Mouse (Mus musculus) limb, embryonic 13.5 days (tissue): ENCODE data around the gene Arl15. TPM values are rescaled to one million over a fixed set of nuclear protein-coding genes. Genes with fewer than 3 reads are reported as not detected.

ENCODE experiments used
- ATAC-seq: fragments of 200-750 bp; cut with Nextera tagmentation; 2 replicates; pipeline ENCODE4 v1.8.0; 2017; ENCODE audit warnings: low read depth, moderate number of reproducible peaks, moderate TSS enrichment; ENCODE audit not compliant: low FRiP score
- H3K27ac ChIP-seq: fragments of 300-500 bp; sonication (generic); 2 replicates; pipeline ENCODE4 v1.5.1; 2015; ENCODE audit warnings: inconsistent platforms, mild to moderate bottlenecking, moderate library complexity
- H3K27me3 ChIP-seq: fragments of 300-500 bp; sonication (generic); 2 replicates; pipeline ENCODE4 v1.6.1; 2015; ENCODE audit warnings: mild to moderate bottlenecking, inconsistent platforms
- H3K36me3 ChIP-seq: fragments of 300-500 bp; sonication (generic); 2 replicates; pipeline ENCODE4 v1.6.1; 2015; ENCODE audit warnings: inconsistent platforms, mild to moderate bottlenecking, moderate library complexity
- H3K4me1 ChIP-seq: fragments of 300-500 bp; sonication (generic); 2 replicates; pipeline ENCODE4 v1.6.1; 2015; ENCODE audit warnings: inconsistent platforms
- H3K4me2 ChIP-seq: fragments of 300-500 bp; sonication (generic); replicated peaks from 2 replicates; pipeline ENCODE4 v1.6.1; 2015; ENCODE audit warnings: inconsistent platforms, mild to moderate bottlenecking, moderate library complexity
- H3K4me3 ChIP-seq: fragments of 300-500 bp; sonication (generic); 2 replicates; pipeline ENCODE4 v1.5.1; 2015; ENCODE audit warnings: moderate library complexity, mild to moderate bottlenecking, inconsistent platforms
- H3K9ac ChIP-seq: fragments of 300-500 bp; sonication (generic); 2 replicates; pipeline ENCODE4 v1.6.1; 2015; ENCODE audit warnings: mild to moderate bottlenecking, inconsistent platforms
- H3K9me3 ChIP-seq: fragments of 300-500 bp; sonication (generic); 2 replicates; pipeline ENCODE4 v1.6.1; 2016; ENCODE audit warnings: inconsistent platforms
- WGBS: fragments of 180-500 bp; shearing (Covaris S2); methylation state at CpG from one replicate; pipeline ENCODE4 v1.1.7; 2015; 5-methylcytosine and 5-hydroxymethylcytosine counted together
- polyA plus RNA-seq: library from polyadenylated mRNA; unstranded; fragments of >200 nt; fragmentation: Nextera tagmentation; extraction: Ambion mirVana; gene quantifications from 2 replicates; pipeline ENCODE4 v1.2.1, GENCODE M21; 2015

Gene Arl15
- polyA plus RNA-seq, 1 experiment from 2014 or later: 14.2 TPM

GRCm38 (mm10) chr13:113863688-113864087 is 69.4 kb downstream of the Arl15 start:
- no peak for ATAC-seq
- H3K4me1 ChIP-seq: peaks cover 33% of the 10 kb centered on the region
- no peak overlapping the region for H3K9ac ChIP-seq
- H3K4me3 ChIP-seq: no peak overlapping the region
- no peaks in the 10 kb centered on the region for H3K27me3 ChIP-seq
- 81% methylated on average over 10 of the region's 10 CpGs for WGBS
- no peak overlapping the region for H3K27ac ChIP-seq
- no peaks in the 10 kb centered on the region for H3K36me3 ChIP-seq
- H3K4me2 ChIP-seq: no peak overlapping the region
- H3K9me3 ChIP-seq: no peaks in the 10 kb centered on the region

GRCm38 (mm10) chr13:113864278-113864677 is 70.0 kb downstream of the Arl15 start:
- Histone ChIP-seq H3K4me3 (no peak overlapping the region), H3K27ac (no peak overlapping the region), H3K4me1 (peaks cover 27% of the 10 kb centered on the region), H3K9ac (no peak overlapping the region), H3K4me2 (no peak overlapping the region), H3K36me3 (no peaks in the 10 kb centered on the region), H3K27me3 (no peaks in the 10 kb centered on the region), H3K9me3 (no peaks in the 10 kb centered on the region)
- no peak for ATAC-seq
- 61% methylated on average over 7 of the region's 7 CpGs for WGBS

- H3K4me1 ChIP-seq: peaks cover 21% of the 10 kb centered on the region
- no peak overlapping the region for H3K9ac ChIP-seq
- no peak for ATAC-seq
- H3K36me3 ChIP-seq: no peaks in the 10 kb centered on the region
- H3K4me3 ChIP-seq: no peak overlapping the region
- no peak overlapping the region for H3K27ac ChIP-seq
- no peak overlapping the region for H3K4me2 ChIP-seq
- H3K27me3 ChIP-seq: no peaks in the 10 kb centered on the region
- no peaks in the 10 kb centered on the region for H3K9me3 ChIP-seq
- 68% methylated on average over 1 of the region's 1 CpGs for WGBS
Measured at GRCm38 (mm10) chr13:113864893-113865292, 70.6 kb downstream of the Arl15 start.

- Histone ChIP-seq H3K4me1 (peaks cover 19% of the 10 kb centered on the region), H3K27me3 (no peaks in the 10 kb centered on the region), H3K9ac (no peak overlapping the region), H3K4me2 (no peak overlapping the region), H3K36me3 (no peaks in the 10 kb centered on the region), H3K9me3 (no peaks in the 10 kb centered on the region), H3K4me3 (no peak overlapping the region), H3K27ac (0 out of 2 replicates have a peak overlapping the region, but pooled peaks have one; percentile 6)
- no peak for ATAC-seq
- 61% methylated on average over 6 of the region's 6 CpGs for WGBS
Measured at GRCm38 (mm10) chr13:113865378-113865777, 71.1 kb downstream of the Arl15 start.

DNA sequence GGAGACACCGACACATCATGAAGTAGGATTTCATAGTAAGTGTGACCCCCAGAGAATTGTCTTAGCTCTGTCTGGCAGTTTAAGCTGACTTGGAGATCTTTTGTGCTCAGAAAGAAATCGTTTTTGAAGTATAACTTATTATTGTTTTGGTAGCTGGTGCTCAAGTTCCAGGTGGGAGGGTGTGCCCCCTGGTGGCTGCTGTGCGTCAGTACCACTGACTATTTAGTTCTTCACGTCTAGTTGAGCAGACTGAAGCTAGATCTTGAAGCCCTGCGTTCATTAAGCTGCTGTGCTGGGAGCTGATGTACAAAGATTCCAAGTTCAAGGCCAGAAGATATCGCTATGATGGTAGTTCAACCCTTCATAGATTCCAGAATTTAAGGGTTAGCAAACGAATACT is 71.5 kb downstream of the Arl15 start:
- Histone ChIP-seq H3K9me3 (no peaks in the 10 kb centered on the region), H3K4me3 (no peak overlapping the region), H3K4me1 (peaks cover 19% of the 10 kb centered on the region), H3K27me3 (no peaks in the 10 kb centered on the region), H3K36me3 (no peaks in the 10 kb centered on the region), H3K9ac (no peak overlapping the region), H3K27ac (0 out of 2 replicates have a peak overlapping the region, but pooled peaks have one; percentile 6), H3K4me2 (no peak overlapping the region)
- 37% methylated on average over 7 of the region's 7 CpGs for WGBS
- ATAC-seq: no peak

GRCm38 (mm10) chr13:113867736-113868135 is 73.4 kb downstream of the Arl15 start:
- ATAC-seq: no peak

DNA sequence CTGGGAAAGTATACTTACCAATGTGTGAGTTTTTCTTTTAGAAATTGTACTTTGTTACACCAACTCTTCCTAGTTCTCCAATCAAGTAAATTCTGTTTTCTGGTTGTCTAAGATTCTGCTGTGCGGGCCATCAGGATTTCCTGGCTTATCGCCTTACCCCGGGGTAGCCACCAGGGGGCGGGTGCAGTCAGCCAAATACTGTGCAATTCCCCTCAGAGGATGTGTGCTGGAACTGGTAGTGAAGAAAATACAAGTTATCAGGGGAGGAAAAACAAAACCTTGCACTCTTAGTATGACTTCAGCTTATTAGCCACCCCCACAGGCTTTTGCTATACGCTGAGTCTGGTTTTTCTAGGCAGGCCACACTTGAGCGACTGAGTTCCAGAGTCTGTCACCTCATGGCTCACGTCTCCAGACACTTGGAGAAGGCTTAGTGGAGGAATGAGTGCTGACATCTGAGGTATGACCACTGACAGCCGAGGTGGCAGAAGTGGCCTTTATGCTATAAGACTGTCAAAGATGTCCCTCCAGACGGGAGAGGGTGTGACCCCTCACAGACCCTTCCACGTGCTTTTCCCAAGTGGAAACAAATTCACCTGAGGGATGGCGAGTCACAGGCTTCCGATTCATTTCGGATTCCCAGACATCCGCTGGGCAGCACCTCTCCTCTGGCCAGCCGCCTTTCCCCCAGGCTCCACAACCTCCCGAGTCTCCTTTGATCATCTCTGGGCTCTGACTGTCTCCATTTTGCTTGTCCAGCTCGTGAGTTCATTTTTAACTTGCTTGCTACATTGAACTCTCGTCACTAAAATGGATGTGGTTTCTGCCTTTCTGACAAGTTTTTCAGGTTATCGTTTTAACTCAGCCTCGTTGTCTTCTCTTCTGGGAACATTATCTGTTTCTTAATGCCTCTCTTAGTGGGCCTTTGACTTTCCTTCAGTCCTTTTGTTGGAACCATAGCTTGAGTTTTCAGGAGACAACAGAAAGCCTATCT is 75.2 kb downstream of the Arl15 start:
- Histone ChIP-seq H3K9ac (no peak overlapping the region), H3K9me3 (no peaks in the 10 kb centered on the region), H3K36me3 (no peaks in the 10 kb centered on the region), H3K4me2 (no peak overlapping the region), H3K27ac (no peak overlapping the region), H3K4me3 (no peak overlapping the region), H3K4me1 (peaks cover 18% of the 10 kb centered on the region), H3K27me3 (no peaks in the 10 kb centered on the region)
- 64% methylated on average over 20 of the region's 20 CpGs for WGBS
- 0 out of 2 replicates have a peak, but pooled peaks have one; percentile 43 for ATAC-seq

More at GRCm38 (mm10) chr13:113867736-113868135, 73.4 kb downstream of the Arl15 start:
- no peak overlapping the region for H3K4me3 ChIP-seq
- H3K36me3 ChIP-seq: no peaks in the 10 kb centered on the region
- H3K27me3 ChIP-seq: no peaks in the 10 kb centered on the region
- no peaks in the 10 kb centered on the region for H3K9me3 ChIP-seq
- no peak overlapping the region for H3K4me2 ChIP-seq
- H3K9ac ChIP-seq: no peak overlapping the region
- H3K4me1 ChIP-seq: peaks cover 18% of the 10 kb centered on the region
- H3K27ac ChIP-seq: no peak overlapping the region
- 92% methylated on average over 2 of the region's 2 CpGs for WGBS

DNA sequence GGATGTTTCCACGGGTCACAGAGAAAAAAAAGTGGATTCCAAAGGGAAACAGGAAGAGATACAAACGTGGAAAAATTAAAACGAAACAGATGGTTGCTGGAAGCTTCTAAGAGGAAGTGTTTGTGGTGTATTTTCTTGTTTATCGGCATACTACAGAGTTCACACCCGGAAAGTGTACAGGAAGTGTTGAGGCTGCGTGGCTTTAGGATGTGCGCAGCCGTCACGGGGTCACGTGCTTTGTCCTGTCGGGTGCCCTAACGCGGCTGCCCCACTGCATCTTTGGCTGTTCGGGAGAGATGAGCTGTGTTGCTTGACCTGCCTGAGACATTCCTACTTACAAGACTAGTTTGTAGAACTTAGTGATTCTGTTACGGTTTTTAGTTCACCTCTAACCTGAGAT is 76.1 kb downstream of the Arl15 start:
- Histone ChIP-seq H3K4me2 (no peak overlapping the region), H3K27ac (no peak overlapping the region), H3K4me1 (peaks cover 25% of the 10 kb centered on the region), H3K36me3 (no peaks in the 10 kb centered on the region), H3K4me3 (no peak overlapping the region), H3K27me3 (no peaks in the 10 kb centered on the region), H3K9me3 (no peaks in the 10 kb centered on the region), H3K9ac (no peak overlapping the region)
- WGBS: 78% methylated on average over 15 of the region's 15 CpGs
- no peak for ATAC-seq

DNA sequence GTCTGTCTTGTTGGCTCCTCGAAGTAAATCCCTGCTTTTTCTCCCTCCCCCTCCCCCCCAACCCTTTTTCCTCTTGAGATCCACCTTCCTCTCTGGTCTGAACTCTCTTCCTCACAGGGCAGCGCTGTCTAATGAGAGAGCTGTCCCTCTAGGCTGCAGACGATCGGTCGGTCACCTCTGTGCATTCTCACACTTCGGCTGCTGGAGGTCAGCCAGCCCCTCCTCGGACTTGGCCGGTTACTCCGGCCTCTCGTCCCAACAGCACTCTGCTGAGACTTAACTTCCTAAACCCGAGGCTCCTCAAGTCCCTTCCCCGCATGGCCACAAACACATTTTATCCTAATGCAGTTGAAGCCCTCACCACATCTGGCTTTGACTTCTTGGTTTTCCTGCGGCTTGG is 77.5 kb downstream of the Arl15 start:
- Histone ChIP-seq H3K27ac (no peak overlapping the region), H3K4me2 (no peak overlapping the region), H3K36me3 (no peaks in the 10 kb centered on the region), H3K9ac (no peak overlapping the region), H3K27me3 (no peaks in the 10 kb centered on the region), H3K4me3 (no peak overlapping the region), H3K9me3 (no peaks in the 10 kb centered on the region), H3K4me1 (peaks cover 27% of the 10 kb centered on the region)
- ATAC-seq: no peak
- 44% methylated on average over 13 of the region's 13 CpGs for WGBS

- Histone ChIP-seq H3K9me3 (no peaks in the 10 kb centered on the region), H3K4me1 (peaks cover 40% of the 10 kb centered on the region), H3K36me3 (no peaks in the 10 kb centered on the region), H3K27me3 (peaks cover 4% of the 10 kb centered on the region), H3K4me2 (no peak overlapping the region), H3K27ac (no peak overlapping the region), H3K9ac (no peak overlapping the region), H3K4me3 (no peak overlapping the region)
- ATAC-seq: no peak
- WGBS: 68% methylated on average over 4 of the region's 4 CpGs
Measured at GRCm38 (mm10) chr13:113875724-113876123, 81.4 kb downstream of the Arl15 start.

DNA sequence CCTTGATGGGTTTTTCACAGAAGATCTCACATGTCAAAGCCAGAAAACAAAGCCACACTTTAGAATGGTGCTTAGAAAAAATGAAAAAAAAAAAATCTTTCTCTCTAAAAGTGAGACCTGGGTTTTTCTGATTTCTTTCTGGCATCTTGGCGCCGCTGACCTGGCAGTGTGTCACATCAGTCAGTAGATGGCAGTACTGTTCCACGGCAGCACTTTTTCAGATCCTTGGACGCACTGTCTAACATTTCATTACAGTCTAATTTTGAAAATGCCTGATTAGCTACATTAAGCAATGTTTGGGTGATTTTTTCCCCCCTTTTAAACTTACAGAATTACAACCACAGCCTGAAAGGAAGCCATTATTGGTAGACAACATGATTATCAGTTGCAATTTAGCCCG is 83.1 kb downstream of the Arl15 start:
- Histone ChIP-seq H3K9me3 (no peaks in the 10 kb centered on the region), H3K36me3 (no peaks in the 10 kb centered on the region), H3K27me3 (peaks cover 12% of the 10 kb centered on the region), H3K4me3 (no peak overlapping the region), H3K9ac (no peak overlapping the region), H3K4me1 (peaks cover 47% of the 10 kb centered on the region), H3K27ac (no peak overlapping the region), H3K4me2 (no peak overlapping the region)
- 13% methylated on average over 5 of the region's 5 CpGs for WGBS
- ATAC-seq: no peak

GRCm38 (mm10) chr13:113878571-113878970 is 84.3 kb downstream of the Arl15 start:
- no peak overlapping the region for H3K9ac ChIP-seq
- 72% methylated on average over 12 of the region's 12 CpGs for WGBS
- H3K36me3 ChIP-seq: no peaks in the 10 kb centered on the region
- no peak overlapping the region for H3K4me3 ChIP-seq
- peaks cover 12% of the 10 kb centered on the region for H3K27me3 ChIP-seq
- H3K4me1 ChIP-seq: peaks cover 57% of the 10 kb centered on the region
- no peak for ATAC-seq
- no peak overlapping the region for H3K27ac ChIP-seq
- no peak overlapping the region for H3K4me2 ChIP-seq
- no peaks in the 10 kb centered on the region for H3K9me3 ChIP-seq
